Mouse (Mus musculus): ENCODE results near the gene Nfatc3.

- TF ChIP-seq CTCF (IDR thresholded peaks at IDR 0.05; ENCODE audit: control insufficient read depth, insufficient read depth, insufficient read length) (no peak), USF1 (IDR thresholded peaks at IDR 0.05; ENCODE audit: low read depth) (no peak), MYOG (IDR thresholded peaks at IDR 0.05; ENCODE audit: control insufficient read depth, extremely low read depth, insufficient read length) (no peak), MYOD1 (IDR thresholded peaks at IDR 0.05; ENCODE audit: control insufficient read depth, insufficient read length, low read depth) (no peak), CEBPB (IDR thresholded peaks at IDR 0.05; ENCODE audit: low read depth) (no peak), MAX (IDR thresholded peaks at IDR 0.05) (no peak), FOSL1 (IDR thresholded peaks at IDR 0.05; ENCODE audit: insufficient read depth, low read length, poor library complexity, severe bottlenecking) (no peak)
Measured at GRCm38 (mm10) chr8:106127882-106128410, 69.3 kb downstream of the Nfatc3 start.

Data from C2C12 (cell line).